Mouse (Mus musculus) cerebellum, adult 11-12 months (tissue): ENCODE results near the gene Nfe2l3.
"Not testable (repeated sequence)": the region's sequence is repeated elsewhere in the genome, so short reads cannot be mapped to it uniquely, and the experiment has no call there.

ENCODE experiments used
- DNase-seq: peaks from one replicate; pipeline ENCODE4 v3.0.0; 2022

Nfe2l3 gene

GRCm38 (mm10) chr6:51432535-51433397 is at the start of gene Nfe2l3:
Gene Nfe2l3 (plus strand): TSS chr6:51432670.
- peak; percentile 32 for DNase-seq

DNA sequence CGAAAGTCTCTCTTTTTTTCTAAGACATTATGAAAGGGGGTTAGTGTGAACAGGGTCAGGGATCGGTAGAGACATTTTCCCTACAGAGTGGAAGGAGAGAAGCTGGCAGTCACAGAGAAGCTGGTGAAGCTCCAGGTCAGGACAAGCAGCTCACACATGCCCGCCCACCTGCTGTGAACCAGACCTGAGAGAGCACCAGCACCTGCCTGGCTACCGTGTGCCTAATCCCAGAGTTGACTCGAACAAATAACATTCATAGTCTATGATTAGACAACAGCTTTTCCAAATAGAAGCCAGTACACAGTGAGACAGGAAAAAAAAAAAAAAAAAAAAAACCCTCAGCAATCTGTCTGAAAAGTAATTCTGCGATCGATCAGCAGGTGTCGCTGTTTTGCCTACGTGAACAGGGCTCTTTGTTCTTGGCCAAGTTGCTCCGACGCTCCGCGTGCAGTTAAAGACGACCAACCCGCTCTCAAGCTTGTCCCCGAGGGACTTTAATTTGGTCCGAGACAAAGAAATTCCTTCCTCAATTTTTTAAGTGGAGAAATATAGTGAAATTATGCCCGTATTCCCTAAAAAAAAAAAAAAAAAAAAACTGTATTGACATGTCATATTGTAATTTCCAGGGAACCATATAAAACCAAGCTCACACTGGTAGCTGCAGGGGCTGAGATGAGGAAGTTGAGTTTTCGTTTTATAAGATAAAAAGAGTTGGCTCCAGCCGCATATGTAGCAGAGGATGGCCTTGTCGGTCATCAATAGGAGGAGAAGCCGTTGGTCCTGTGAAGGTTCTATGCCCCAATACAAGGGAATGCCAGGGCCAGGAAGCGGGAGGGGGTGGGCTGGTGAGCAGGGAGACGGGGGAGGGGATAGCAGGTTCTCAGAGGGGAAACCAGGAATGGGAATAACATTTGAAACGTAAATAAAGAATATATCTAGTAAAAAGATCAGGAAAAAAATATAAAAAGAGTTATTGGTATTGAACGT is 48.4 kb upstream of the Nfe2l3 start:
- DNase-seq, result peak; percentile 74

GRCm38 (mm10) chr6:51390505-51390904 is 42.0 kb upstream of the Nfe2l3 start:
- DNase-seq, result no peak

DNA sequence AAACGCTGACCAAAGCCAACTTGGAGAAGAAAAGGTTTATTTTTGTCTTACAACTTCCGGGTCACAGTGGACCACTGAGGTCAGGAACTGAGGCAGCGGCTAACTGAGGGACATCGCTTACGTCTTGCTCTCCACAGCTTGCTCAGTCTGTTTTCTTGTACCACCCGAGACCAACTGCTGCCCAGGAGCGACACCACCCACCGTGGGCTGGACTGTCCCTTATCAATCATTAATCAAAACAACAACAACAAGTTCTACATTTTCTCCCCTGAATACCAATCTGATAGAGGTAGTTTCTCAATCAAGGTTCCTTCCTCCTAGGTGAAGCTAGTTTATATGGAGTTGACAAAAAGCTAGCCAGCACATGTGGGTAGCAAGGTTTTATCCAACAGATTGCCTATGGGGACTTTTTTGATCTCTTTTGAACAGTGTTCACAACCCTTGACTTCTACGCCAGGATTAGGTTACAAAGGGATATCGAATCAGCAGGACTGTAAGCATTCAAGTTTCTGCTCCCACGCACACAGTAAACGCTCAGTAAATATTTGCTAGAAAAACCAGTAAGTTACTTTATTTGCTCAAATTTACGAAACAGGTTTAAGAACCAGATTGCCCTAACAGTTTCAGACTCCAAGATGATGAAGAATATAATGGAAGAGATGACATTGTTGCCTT is 40.5 kb upstream of the Nfe2l3 start:
- no peak for DNase-seq

- DNase-seq, result no peak
These were observed 38.9 kb upstream of the Nfe2l3 start for GRCm38 (mm10) chr6:51393341-51394128.

GRCm38 (mm10) chr6:51394367-51394766 is 38.1 kb upstream of the Nfe2l3 start:
- not testable (repeated sequence) for DNase-seq

DNA sequence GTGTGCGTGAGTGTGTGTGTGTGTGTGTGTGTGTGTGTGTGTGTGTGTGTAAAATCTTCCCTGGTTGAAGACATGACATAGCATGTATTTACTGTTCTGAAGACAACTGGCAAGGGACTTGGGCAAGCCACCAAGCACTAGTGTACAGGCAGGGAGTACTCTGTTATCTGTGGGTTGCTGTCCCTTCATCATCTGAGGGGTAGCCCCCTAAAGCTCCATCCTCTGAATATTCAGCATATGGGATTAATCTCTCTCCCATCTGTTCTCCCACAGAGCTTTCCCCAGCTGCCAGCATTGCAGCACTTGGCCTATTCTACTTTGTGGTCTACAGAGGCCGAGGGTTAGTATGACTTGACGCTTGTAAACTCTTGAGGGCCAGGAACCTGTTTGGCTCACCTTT is 37.5 kb upstream of the Nfe2l3 start:
- not testable (repeated sequence) for DNase-seq

DNA sequence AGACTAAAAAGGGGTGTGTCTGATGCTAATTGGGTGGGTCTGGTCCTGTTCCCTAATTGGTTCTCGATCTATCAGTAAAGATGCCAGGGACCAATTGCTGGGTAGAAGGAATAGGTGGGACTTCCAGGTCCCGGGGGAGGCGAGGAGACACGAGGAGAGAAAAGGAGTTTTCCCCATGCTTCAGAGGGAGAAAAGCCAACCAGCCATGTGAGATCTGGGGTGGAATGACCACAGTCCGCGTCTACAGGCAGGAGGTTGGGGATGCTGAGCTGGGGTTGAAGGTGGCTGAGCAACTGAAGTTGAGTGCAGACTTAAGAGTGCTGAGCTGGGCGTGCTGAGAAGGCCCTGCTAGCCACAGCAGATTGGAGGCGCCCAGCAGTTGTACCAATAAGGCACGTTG is 37.0 kb upstream of the Nfe2l3 start:
- no peak for DNase-seq

DNA sequence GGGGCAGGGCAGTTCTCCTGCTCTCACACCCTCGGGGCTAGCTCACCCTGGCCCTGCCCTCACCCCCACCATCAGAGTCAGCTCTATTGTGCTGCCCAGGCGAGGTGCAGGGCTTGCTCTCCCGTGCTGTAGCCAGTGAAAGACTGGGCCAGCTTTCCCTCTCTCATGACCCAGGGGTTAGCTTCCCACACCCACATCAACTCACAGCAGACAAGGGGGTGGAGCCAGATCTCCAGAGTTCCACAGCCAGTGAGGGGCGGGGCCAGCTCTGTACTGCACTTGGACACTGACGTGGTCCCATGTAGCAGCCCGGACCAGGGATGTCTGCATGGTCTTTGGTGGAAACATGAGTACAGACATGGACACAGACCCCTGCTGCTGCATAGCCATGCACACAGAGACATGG is 33.4 kb upstream of the Nfe2l3 start:
- no peak for DNase-seq

DNA sequence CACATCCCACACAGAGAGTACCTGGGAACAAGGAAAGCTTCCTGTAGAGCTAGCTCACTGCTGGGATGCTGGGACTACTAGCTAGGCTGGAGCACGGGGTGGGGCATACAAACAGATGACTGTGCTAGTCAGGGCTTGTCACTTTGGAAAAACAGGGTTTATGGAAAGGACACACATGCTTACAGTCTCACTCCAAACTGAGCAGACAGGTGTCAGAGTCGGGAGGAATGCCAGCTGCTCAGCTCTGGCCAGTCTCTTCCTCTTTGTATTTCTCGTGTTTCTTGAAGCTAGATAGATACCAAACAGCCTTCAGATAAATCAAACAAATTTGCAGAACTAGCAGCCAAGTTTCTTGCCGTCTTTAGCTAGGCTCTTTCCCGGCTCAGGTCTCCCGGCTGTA is 31.2 kb upstream of the Nfe2l3 start:
- no peak for DNase-seq

DNA sequence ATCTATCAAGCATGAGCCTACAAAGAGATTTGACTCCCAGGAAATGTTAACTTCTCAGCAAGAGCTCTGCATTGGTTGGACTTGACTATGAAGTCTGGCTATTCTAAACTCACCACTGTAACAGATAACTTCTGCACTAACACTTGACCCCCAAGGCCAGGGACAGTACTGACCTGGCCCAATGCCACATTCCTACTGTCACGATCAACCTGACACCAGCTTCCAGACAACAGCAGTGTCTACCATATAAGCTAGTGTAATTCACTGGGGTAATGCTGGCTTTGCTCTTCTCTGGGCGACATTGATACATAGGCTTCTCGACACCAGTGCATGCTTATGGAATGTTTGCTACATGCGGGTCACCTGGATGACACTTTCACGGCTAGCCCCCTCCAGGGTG is 28.9 kb upstream of the Nfe2l3 start:
- no peak for DNase-seq

DNA sequence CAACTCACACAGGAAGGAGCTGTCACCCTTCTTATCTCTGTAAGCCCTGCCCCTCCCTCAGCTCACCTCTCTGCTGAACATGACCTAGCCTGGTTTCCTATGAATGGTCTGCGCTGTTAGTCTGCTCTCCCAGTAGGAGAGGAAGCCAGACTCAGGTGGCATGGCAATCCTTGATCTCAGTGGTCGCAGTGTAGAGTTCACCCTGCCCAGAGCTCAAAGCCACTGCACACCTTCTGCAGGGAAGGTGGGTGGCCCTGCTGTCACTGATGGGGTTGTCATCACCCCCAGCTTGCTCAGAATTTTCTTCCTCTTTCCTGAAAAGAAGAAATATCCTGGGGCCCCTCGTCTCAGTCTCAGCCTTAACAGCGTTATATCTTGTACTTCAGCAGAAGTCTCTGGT is 28.0 kb upstream of the Nfe2l3 start:
- no peak for DNase-seq

DNA sequence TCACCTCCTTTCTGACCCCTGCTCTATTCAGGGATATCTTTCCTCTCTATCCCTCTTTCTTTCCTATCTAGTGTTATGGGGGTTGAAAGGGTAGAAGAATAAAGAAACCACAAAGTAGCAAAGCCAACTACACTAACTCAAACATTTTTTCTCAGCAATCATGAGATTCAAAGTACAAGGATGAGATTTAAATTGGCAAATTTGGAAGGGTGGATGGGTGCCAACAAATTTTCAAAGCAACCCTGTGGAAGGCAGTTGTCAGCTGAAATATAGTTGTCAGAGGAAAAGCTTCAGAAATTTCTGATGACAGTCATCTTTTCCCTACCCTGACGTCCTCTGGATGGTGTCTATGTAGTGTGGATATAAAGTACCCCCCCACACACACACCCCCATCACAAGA is 16.0 kb upstream of the Nfe2l3 start:
- DNase-seq, result no peak

- DNase-seq, result no peak
These were observed 15.0 kb upstream of the Nfe2l3 start for GRCm38 (mm10) chr6:51417306-51417936.

- no peak for DNase-seq
These were observed 8.9 kb upstream of the Nfe2l3 start for GRCm38 (mm10) chr6:51423466-51424122.

DNA sequence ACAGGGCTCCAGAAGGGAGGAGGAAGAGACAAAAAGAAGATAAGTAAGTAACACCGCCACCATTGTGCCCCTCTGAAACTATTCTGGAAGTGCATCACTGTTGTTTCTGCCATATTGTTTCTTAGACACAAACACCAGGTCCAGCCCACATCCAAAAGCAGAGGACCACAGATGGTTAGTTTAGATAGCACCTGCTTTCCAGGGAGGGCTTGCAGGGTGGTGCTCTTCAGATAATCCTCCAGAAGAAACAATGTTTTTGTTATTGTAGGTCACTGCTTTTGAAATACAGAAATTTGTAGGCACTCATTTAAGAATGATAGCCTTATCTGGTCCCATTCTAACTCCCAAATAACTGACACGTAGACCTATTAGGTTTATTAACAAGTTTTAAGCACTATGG is 7.9 kb upstream of the Nfe2l3 start:
- DNase-seq, result no peak

- DNase-seq, result no peak
These were observed 1.8 kb downstream of the Nfe2l3 start for GRCm38 (mm10) chr6:51434270-51434669.

DNA sequence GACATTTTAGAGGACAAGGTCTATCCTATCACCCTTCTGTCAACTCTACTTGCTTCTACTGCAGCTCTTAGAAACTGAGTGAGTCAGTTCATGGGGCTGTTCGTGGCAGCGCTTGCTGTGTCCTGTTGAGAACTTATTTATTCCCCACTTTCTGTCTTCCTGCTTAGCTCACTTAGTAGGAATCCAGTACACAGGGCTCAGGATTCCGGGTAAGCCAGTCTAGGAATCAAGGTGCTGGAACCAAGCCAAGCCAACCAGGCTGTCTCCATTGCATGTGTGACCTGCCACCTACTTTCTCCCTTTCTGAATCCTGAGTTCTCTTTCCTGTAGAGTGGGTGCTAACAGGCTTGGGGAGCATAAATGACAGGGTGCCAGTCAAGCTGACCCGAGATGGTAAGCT is 5.2 kb downstream of the Nfe2l3 start:
- DNase-seq, result no peak

GRCm38 (mm10) chr6:51438826-51439330 is 6.4 kb downstream of the Nfe2l3 start:
- no peak for DNase-seq

GRCm38 (mm10) chr6:51442191-51442835 is 9.8 kb downstream of the Nfe2l3 start:
- DNase-seq, result no peak
